Mouse (Mus musculus) large intestine, adult 2 months (tissue): Measurements from ENCODE around the gene Kcnab3. TPM values are rescaled to one million over a fixed set of nuclear protein-coding genes. Genes with fewer than 3 reads are reported as not detected.
"Not testable (repeated sequence)": the region's sequence is repeated elsewhere in the genome, so short reads cannot be mapped to it uniquely, and the experiment has no call there.

Experiments used
- DNase-seq: peaks from one replicate; pipeline ENCODE4 v3.0.0-alpha.2; 2012; ENCODE audit warnings: low read depth, low spot score
- WGBS: fragments of 180-500 bp; shearing (Covaris S2); methylation state at CpG from one replicate; pipeline ENCODE4 v1.1.7; 2018; 5-methylcytosine and 5-hydroxymethylcytosine counted together
- polyA plus RNA-seq: library from polyadenylated mRNA; depleted of rRNA; stranded (reverse); fragments of >200 nt; gene quantifications from 2 replicates; pipeline ENCODE4 v1.2.3, GENCODE M21; 2012; rRNA removed

Gene Kcnab3
- 0.46 and 0.55 TPM in 2 replicates for polyA plus RNA-seq

GRCm38 (mm10) chr11:69325628-69326407, at the start of gene Kcnab3:
Kcnab3 (plus strand) TSS chr11:69326258.
- DNase-seq: peak; percentile 80
- 8% methylated on average over 26 of the region's 26 CpGs for WGBS

- WGBS: 70% methylated on average over 5 of the region's 5 CpGs
- no peak for DNase-seq
These were observed 48.8 kb upstream of the Kcnab3 start for GRCm38 (mm10) chr11:69277267-69277666.

- WGBS: 93% methylated on average over 5 of the region's 5 CpGs
- DNase-seq: no peak
These were observed 34.9 kb upstream of the Kcnab3 start for GRCm38 (mm10) chr11:69291111-69291510.

GRCm38 (mm10) chr11:69295286-69295685, 30.8 kb upstream of the Kcnab3 start:
- DNase-seq: no peak
- 88% methylated on average over 3 of the region's 3 CpGs for WGBS

- no peak for DNase-seq
- 95% methylated on average over 2 of the region's 2 CpGs for WGBS
These were observed 28.3 kb upstream of the Kcnab3 start for GRCm38 (mm10) chr11:69297799-69298198.

GRCm38 (mm10) chr11:69298231-69298630, 27.8 kb upstream of the Kcnab3 start:
- WGBS: 81% methylated on average over 7 of the region's 7 CpGs
- DNase-seq: no peak

- WGBS: 77% methylated on average over 7 of the region's 7 CpGs
- no peak for DNase-seq
These were observed 23.2 kb upstream of the Kcnab3 start for GRCm38 (mm10) chr11:69302817-69303216.

- 86% methylated on average over 9 of the region's 9 CpGs for WGBS
These were observed 20.8 kb upstream of the Kcnab3 start for GRCm38 (mm10) chr11:69305291-69305690.

GRCm38 (mm10) chr11:69306039-69306438, 20.0 kb upstream of the Kcnab3 start:
- DNase-seq: no peak
- WGBS: 95% methylated on average over 2 of the region's 2 CpGs

More at GRCm38 (mm10) chr11:69305291-69305690, 20.8 kb upstream of the Kcnab3 start:
- DNase-seq: no peak

GRCm38 (mm10) chr11:69311266-69311665, 14.8 kb upstream of the Kcnab3 start:
- WGBS: 73% methylated on average over 7 of the region's 7 CpGs
- no peak for DNase-seq

- no peak for DNase-seq
- 97% methylated on average over 6 of the region's 6 CpGs for WGBS
These were observed 9.7 kb upstream of the Kcnab3 start for GRCm38 (mm10) chr11:69316361-69316760.

- DNase-seq: not testable (repeated sequence)
- WGBS: 92% methylated on average over 3 of the region's 3 CpGs
These were observed 8.1 kb upstream of the Kcnab3 start for GRCm38 (mm10) chr11:69318000-69318399.

GRCm38 (mm10) chr11:69321580-69321979, 4.5 kb upstream of the Kcnab3 start:
- 99% methylated on average over 6 of the region's 6 CpGs for WGBS
- no peak for DNase-seq

GRCm38 (mm10) chr11:69322010-69322409, 4.0 kb upstream of the Kcnab3 start:
- no peak for DNase-seq
- WGBS: 59% methylated on average over 6 of the region's 6 CpGs

GRCm38 (mm10) chr11:69322693-69323471, 3.2 kb upstream of the Kcnab3 start:
- WGBS: 5% methylated on average over 18 of the region's 18 CpGs
- DNase-seq: no peak

GRCm38 (mm10) chr11:69323667-69324111, 2.4 kb upstream of the Kcnab3 start, which contains the start of the genes Cntrob and Trappc1:
Cntrob (minus strand) TSS chr11:69323775.
Trappc1 (plus strand) TSS chr11:69323980.
- under 1% methylated on average over 30 of the region's 30 CpGs for WGBS
- DNase-seq: peak; percentile 84

- 74% methylated on average over 6 of the region's 6 CpGs for WGBS
These were observed 1.3 kb upstream of the Kcnab3 start for GRCm38 (mm10) chr11:69324749-69325148.

GRCm38 (mm10) chr11:69326408-69327156, 524 bp downstream of the Kcnab3 start:
- 3% methylated on average over 45 of the region's 45 CpGs for WGBS
- DNase-seq: no peak

More at GRCm38 (mm10) chr11:69324749-69325148, 1.3 kb upstream of the Kcnab3 start:
- DNase-seq: no peak

GRCm38 (mm10) chr11:69327157-69327442, 1.0 kb downstream of the Kcnab3 start:
- 40% methylated on average over 9 of the region's 9 CpGs for WGBS
- no peak for DNase-seq

GRCm38 (mm10) chr11:69327648-69328047, 1.6 kb downstream of the Kcnab3 start:
- WGBS: 64% methylated on average over 6 of the region's 6 CpGs
- DNase-seq: no peak
